Mouse (Mus musculus) Patski (cell line): ENCODE results near the gene Setd1b. TPM values are rescaled to one million over a fixed set of nuclear protein-coding genes. Genes with fewer than 3 reads are reported as not detected.

ENCODE experiments used
- ATAC-seq: fragments of 100-300 bp; one replicate; pipeline ENCODE4 v1.8.0; 2021
- CTCF ChIA-PET: fragments of 350-600 bp; sonication (Branson Sonifier 250); formaldehyde crosslinking; loops from one replicate; lab custom pipeline; 2022; ENCODE audit warnings: inconsistent platforms; lab: Charles Lee
- POLR2A ChIA-PET: fragments of 350-600 bp; sonication (Branson Sonifier 250); formaldehyde crosslinking; loops from one replicate; lab custom pipeline; 2022; ENCODE audit warnings: antibody characterized with exemption, inconsistent platforms; lab: Charles Lee
- DNase-seq: peaks from one replicate; pipeline ENCODE4 v3.0.0-alpha.2; 2011; ENCODE audit warnings: low read depth, low spot score
- H3K27me3 ChIP-seq: fragments of 371-371 bp; one replicate; pipeline ENCODE4 v1.5.1; 2021
- CTCF ChIP-seq: fragments of 100-300 bp; IDR thresholded peaks from one replicate; pipeline ENCODE4 v1.5.1; 2021
- in situ Hi-C: fragments of 300-500 bp; cut with MboI; formaldehyde crosslinking; loops from 3 replicates; pipeline ENCODE4 v1.11.1; 2018; ENCODE audit warnings: low pct_unique_long_range_greater_than_20kb, mixed read lengths
- polyA plus RNA-seq: library from polyadenylated mRNA; unstranded; gene quantifications from one replicate; pipeline ENCODE4 v1.2.3, GENCODE M21; 2021

Gene Setd1b
- polyA plus RNA-seq, 1 experiment from 2014 or later = 8.1 TPM

GRCm38 (mm10) chr5:123151707-123152362 is 9.8 kb downstream of the Setd1b start:
- no peak for TF ChIP-seq CTCF
- ChIA-PET POLR2A (no interaction called here), CTCF (interaction anchor here (3.3 to 7.1 kb wide), 2 partner anchors 17 to 18 kb away, joined by 16 to 173 read pairs; partner anchors contain the start of genes Psmd9 and Rhof)
- no peak for DNase-seq
- H3K27me3 ChIP-seq = no peaks in the 10 kb centered on the region
- ATAC-seq = no peak
- in situ Hi-C loops = no loop called here

- CTCF ChIA-PET = interaction anchor here (0.9 to 5.3 kb wide), 3 partner anchors 17 to 38 kb away, joined by 3 to 40 read pairs (median 3); partner anchors contain the start of gene Psmd9
- POLR2A ChIA-PET = no interaction called here
Measured at GRCm38 (mm10) chr5:123152901-123153300, 10.9 kb downstream of the Setd1b start.

GRCm38 (mm10) chr5:123155425-123155824 is 13.4 kb downstream of the Setd1b start:
- ATAC-seq (no peak), DNase-seq (no peak)
- no peak for TF ChIP-seq CTCF
- ChIA-PET POLR2A (interaction anchor here (0.7 to 2.6 kb wide), 4 partner anchors 12 to 21 kb away, joined by 3 to 13 read pairs (median 3); no protein-coding TSS in a partner anchor), CTCF (interaction anchor here (0.9 to 5.3 kb wide), 11 partner anchors 12 to 91 kb away, joined by 3 to 69 read pairs (median 6); partner anchors contain the start of genes Psmd9 and Rhof)
- no peaks in the 10 kb centered on the region for H3K27me3 ChIP-seq
- in situ Hi-C loops = no loop called here

More at GRCm38 (mm10) chr5:123152901-123153300, 10.9 kb downstream of the Setd1b start:
- in situ Hi-C loops = no loop called here
- DNase-seq = no peak
- no peaks in the 10 kb centered on the region for H3K27me3 ChIP-seq
- no peak for ATAC-seq
- no peak for TF ChIP-seq CTCF

- no peak for TF ChIP-seq CTCF
- H3K27me3 ChIP-seq = no peaks in the 10 kb centered on the region
- no peak for DNase-seq
- ATAC-seq = no peak
- ChIA-PET CTCF (interaction anchor here (0.9 to 5.3 kb wide), 7 partner anchors 13 to 93 kb away, joined by 3 to 69 read pairs (median 11); partner anchors contain the start of genes Psmd9 and Rhof), POLR2A (interaction anchor here (0.6 to 2.6 kb wide), 3 partner anchors 23 to 82 kb away, joined by 4 to 13 read pairs (median 4); no protein-coding TSS in a partner anchor)
- in situ Hi-C loops = no loop called here
Measured at GRCm38 (mm10) chr5:123156763-123157162, 14.8 kb downstream of the Setd1b start.

- in situ Hi-C loops = no loop called here
- POLR2A ChIA-PET = no interaction called here
Measured at GRCm38 (mm10) chr5:123157972-123158371, 16.0 kb downstream of the Setd1b start.

DNA sequence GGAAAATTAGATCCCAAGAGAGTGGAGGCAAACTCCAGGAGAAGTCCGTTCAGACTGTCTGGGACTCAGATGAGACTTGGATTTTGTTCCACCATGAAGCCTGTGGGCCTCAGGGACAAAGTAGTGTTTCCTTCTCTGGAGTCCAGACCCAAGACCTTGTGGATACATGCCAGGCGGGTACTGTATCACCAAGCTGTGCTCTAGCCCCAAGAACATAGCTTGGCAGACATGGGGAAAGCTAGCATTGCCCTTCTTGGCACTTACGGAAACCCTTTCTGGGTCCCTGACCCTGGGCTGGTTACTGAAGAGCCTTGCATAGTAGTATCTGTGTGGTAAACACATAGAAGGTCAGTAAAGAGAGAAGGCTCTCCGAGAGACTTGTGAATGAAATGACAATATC is 17.5 kb downstream of the Setd1b start:
- no peak for TF ChIP-seq CTCF
- ATAC-seq = no peak
- ChIA-PET POLR2A (no interaction called here), CTCF (interaction anchor here (1.8 kb wide), 1 partner anchor 31 kb away, joined by 4 read pairs; no protein-coding TSS in a partner anchor)
- H3K27me3 ChIP-seq = no peaks in the 10 kb centered on the region
- no peak for DNase-seq
- in situ Hi-C loops = no loop called here

More at GRCm38 (mm10) chr5:123157972-123158371, 16.0 kb downstream of the Setd1b start:
- TF ChIP-seq CTCF = no peak
- CTCF ChIA-PET = interaction anchor here (1.3 to 4.6 kb wide), 2 partner anchors 24 to 30 kb away, joined by 3 to 69 read pairs; partner anchors contain the start of gene Rhof
- no peaks in the 10 kb centered on the region for H3K27me3 ChIP-seq
- DNase-seq (no peak), ATAC-seq (no peak)

- in situ Hi-C loops = no loop called here
- ChIA-PET POLR2A (no interaction called here), CTCF (interaction anchor here (1.8 kb wide), 1 partner anchor 31 kb away, joined by 4 read pairs; no protein-coding TSS in a partner anchor)
- H3K27me3 ChIP-seq = no peaks in the 10 kb centered on the region
- DNase-seq (no peak), ATAC-seq (no peak)
- no peak for TF ChIP-seq CTCF
Measured at GRCm38 (mm10) chr5:123159866-123160265, 17.9 kb downstream of the Setd1b start.

GRCm38 (mm10) chr5:123160341-123160740 is 18.3 kb downstream of the Setd1b start:
- TF ChIP-seq CTCF = no peak
- ChIA-PET CTCF (interaction anchor here (1.8 kb wide), 1 partner anchor 32 kb away, joined by 4 read pairs; no protein-coding TSS in a partner anchor), POLR2A (no interaction called here)
- in situ Hi-C loops = no loop called here
- DNase-seq (no peak), ATAC-seq (no peak)
- H3K27me3 ChIP-seq = no peaks in the 10 kb centered on the region

DNA sequence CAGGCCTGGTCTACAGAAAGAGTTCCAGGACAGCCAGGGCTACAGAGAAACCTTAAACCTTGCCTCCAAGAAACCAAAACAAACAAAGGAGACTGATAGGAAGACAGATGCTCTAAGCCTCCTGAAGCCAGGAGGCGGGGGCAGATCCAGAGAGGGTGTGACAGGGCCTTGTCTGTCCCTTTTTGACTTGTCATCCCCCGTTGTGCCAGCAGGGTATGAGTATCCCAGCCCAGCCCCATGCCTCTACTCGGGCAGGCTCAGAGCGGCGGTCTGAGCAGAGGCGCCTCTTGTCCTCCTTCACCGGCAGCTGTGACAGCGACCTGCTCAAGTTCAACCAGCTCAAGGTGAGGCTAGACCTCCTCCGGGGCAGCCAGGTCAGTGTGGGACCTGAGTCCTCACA is 20.9 kb downstream of the Setd1b start:
- H3K27me3 ChIP-seq = no peaks in the 10 kb centered on the region
- DNase-seq (no peak), ATAC-seq (no peak)
- ChIA-PET CTCF (interaction anchor here (1.2 to 1.9 kb wide), 3 partner anchors 13 to 33 kb away, joined by 3 to 5 read pairs (median 4); no protein-coding TSS in a partner anchor), POLR2A (no interaction called here)
- no peak for TF ChIP-seq CTCF
- in situ Hi-C loops = no loop called here

DNA sequence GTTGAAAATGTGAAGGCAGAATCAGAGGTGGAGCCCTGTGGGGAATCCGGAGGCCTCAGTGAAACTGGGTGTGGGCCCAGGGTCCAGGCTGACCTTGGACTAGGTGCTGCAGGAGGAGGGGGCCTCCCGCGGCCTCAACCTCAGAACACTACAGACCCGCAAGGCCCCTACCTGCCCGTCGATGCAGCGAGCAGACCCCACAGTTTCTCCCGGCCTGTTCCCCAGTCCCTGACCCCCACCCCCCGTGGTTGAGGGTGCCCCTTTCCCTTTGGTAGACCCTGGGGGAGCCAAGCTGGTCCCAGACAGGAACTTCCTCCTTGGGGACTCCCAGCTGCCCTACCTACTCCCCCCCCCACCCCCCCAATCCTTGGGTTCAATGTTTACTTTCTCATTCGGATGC is 24.4 kb downstream of the Setd1b start:
- ChIA-PET POLR2A (no interaction called here), CTCF (interaction anchor here (6.1 kb wide), 1 partner anchor 11 kb away, joined by 40 read pairs; no protein-coding TSS in a partner anchor)
- no peak for TF ChIP-seq CTCF
- DNase-seq (no peak), ATAC-seq (no peak)
- in situ Hi-C loops = no loop called here
- no peaks in the 10 kb centered on the region for H3K27me3 ChIP-seq
